Mouse (Mus musculus): Measurements from ENCODE around the gene Pcdh7. TPM values are rescaled to one million over a fixed set of nuclear protein-coding genes. Genes with fewer than 3 reads are reported as not detected.

Gene Pcdh7
- total RNA-seq, 2 experiments from 2014 or later, result 0.19 TPM; not detected in 1

DNA sequence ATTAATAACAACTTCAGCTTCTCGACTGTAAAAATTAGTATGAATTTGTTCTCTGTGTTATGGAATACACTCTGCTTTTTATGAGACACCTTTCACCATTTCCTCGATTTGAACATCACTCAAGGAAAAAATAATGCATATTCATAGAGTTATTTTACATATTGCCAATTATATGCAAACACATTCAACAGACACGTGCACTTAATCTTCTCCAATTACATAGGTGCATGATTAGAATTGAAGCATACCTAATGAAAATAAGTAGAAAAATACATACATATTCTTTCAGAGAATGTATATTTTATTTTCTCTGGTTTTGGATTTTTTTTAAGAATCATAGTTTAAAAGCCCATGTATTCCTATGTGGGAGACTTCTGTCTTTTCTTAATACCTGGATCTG lies 64.8 kb downstream of the Pcdh7 start:
- no peak for ATAC-seq (replicated peaks; ENCODE audit: low FRiP score, poor library complexity, severe bottlenecking)

DNA sequence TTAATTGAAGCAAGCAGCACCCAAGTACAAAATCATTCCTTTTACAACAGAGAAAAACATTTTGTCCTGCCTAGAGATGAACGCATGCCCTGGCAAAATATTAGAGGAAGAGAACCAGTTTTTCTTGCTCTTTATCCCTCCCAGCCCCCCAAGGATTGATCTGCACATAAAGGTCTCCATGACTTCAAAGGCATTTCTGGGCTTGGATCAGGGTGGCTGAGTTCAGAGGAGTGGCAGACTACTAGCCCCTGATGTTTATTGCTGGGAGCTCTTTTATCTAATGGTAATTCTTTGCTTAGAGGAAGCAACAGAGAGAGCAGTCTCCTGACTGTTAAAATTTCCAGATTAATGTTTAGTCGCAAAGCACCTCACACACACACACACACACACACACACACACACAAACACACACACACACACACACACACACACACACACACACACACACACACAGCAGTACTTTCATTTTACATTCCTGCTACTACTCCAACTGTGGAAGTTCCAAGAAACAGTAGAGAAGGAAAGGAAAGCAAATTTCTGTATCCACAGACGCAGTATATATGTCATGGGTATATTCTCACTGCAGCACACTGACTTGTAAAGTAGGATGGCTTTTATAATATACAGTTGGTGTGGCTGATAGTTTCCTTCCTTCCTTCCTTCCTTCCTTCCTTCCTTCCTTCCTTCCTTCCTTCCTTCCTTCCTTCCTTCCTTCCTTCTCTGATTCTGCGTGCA lies 71.2 kb downstream of the Pcdh7 start:
- ATAC-seq (replicated peaks; ENCODE audit: low FRiP score, poor library complexity, severe bottlenecking), result no peak

DNA sequence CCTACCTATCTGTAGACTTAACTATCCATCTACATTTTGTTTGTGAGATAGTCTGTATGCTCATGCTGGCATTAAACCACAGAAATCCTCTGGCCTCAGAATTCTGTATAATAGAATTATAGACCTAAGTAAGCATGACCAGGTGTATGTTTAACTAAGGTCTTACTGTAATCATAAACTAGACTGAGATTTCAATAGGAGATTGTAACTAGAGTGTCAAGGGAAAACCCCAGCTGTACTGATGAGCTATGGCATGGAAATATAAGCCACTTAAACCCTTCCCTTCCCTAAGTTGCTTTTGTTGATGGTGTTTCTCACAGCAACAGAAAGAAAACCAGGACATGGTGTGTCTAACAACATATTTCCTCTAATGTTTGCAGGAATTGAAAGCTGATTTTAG lies 78.6 kb downstream of the Pcdh7 start:
- no peak for ATAC-seq (replicated peaks; ENCODE audit: low FRiP score, poor library complexity, severe bottlenecking)

GRCm38 (mm10) chr5:57797951-57798670 lies 80.3 kb downstream of the Pcdh7 start:
- no peak for ATAC-seq (replicated peaks; ENCODE audit: low FRiP score, poor library complexity, severe bottlenecking)

GRCm38 (mm10) chr5:57803108-57803507 lies 85.3 kb downstream of the Pcdh7 start:
- no peak for ATAC-seq (replicated peaks; ENCODE audit: low FRiP score, poor library complexity, severe bottlenecking)

DNA sequence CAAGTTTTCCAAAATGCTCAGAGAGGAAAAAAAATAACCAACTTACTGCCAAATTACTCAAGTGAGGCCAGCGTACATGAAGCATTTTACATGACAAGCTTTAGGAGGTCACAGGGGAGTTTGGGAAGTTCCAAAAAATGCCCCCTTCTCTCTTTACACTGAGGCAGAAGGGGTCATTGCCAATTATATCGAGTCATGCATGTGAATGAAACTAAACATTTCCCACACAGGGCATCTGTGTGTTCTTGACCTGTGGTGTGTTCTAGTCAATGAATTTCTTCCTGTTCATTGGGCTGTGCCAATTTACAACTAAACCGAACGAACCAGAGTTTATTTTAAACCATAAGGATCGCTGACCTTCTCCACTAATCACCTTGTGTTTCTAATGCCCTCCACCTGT lies 86.1 kb downstream of the Pcdh7 start:
- ATAC-seq (replicated peaks; ENCODE audit: low FRiP score, poor library complexity, severe bottlenecking), result no peak

- no peak for ATAC-seq (replicated peaks; ENCODE audit: low FRiP score, poor library complexity, severe bottlenecking)
Measured at GRCm38 (mm10) chr5:57807350-57807749, 89.6 kb downstream of the Pcdh7 start.

GRCm38 (mm10) chr5:57810641-57811040 lies 92.9 kb downstream of the Pcdh7 start:
- ATAC-seq (replicated peaks; ENCODE audit: low FRiP score, poor library complexity, severe bottlenecking), result no peak

DNA sequence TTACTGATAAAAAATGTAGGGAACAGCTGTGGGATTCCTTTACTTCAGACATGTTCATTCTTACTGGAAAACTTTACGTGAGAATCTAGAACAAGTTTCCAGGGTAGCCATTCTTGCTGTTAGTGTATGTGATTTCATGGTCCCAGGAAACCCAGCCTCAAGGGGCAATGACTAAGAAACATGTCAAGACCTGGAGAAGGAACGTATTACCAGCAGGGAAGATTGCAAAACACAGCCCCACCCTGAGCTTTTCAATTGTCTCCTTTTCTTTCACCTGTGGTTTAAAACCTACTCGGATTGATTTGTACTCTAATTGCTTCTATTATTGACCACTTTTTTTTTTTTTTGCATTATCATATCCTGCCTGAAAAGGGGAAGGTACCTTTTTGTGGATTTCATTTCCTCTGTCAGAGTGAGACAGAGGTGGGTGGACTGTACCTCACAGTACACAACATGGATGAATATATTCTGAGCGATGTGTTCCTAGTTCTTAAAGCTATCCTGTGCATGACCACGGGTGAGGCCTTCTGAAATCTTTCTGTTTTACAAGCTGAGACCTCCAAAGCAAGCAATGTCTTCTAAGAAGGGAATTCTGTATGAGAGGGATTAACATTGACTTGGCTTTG lies 98.3 kb downstream of the Pcdh7 start:
- ATAC-seq (replicated peaks; ENCODE audit: low FRiP score, poor library complexity, severe bottlenecking), result no peak

GRCm38 (mm10) chr5:57819788-57820187 lies 102.0 kb downstream of the Pcdh7 start:
- no peak for ATAC-seq (replicated peaks; ENCODE audit: low FRiP score, poor library complexity, severe bottlenecking)

GRCm38 (mm10) chr5:57821099-57821498 lies 103.3 kb downstream of the Pcdh7 start:
- ATAC-seq (replicated peaks; ENCODE audit: low FRiP score, poor library complexity, severe bottlenecking), result no peak

DNA sequence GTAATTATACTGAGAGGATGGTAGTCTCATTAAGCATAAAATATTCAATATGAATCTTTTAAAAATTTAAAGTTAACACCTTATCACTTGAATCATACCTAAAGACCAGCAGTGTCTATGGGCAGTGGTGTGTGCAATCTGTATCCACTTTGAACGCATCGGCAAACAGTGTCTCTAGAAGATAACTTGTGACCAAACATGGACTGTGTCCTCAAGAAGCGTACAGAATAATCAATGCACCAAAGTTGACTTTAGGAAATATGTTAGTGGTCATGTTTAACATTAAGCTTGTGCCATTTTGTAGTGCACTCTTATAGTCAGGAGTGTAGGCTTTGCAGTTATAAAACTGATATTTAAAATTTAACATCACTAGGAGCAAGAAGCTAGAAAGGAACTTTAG lies 110.7 kb downstream of the Pcdh7 start:
- ATAC-seq (replicated peaks; ENCODE audit: low FRiP score, poor library complexity, severe bottlenecking), result no peak

DNA sequence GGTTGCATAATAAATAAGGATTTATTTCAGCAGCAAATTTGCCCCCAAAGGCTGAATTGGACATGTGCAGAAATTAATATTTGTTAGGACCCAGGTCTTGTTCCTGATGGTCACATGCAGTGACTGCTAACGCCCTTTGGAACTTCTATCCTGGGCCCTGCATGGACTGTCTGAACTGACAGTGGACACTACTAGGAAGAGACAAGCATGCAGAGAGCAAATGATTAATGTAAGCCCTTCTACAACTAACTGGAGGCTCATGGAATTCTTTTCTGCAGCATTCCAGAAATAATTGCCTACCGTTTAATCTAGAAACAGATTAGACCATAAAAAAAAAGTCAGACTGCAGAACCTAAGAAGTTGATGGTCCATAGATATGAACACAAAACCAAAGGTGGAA lies 119.4 kb downstream of the Pcdh7 start:
- no peak for ATAC-seq (replicated peaks; ENCODE audit: low FRiP score, poor library complexity, severe bottlenecking)

- ATAC-seq (replicated peaks; ENCODE audit: low FRiP score, poor library complexity, severe bottlenecking), result no peak
Measured at GRCm38 (mm10) chr5:57841357-57842119, 123.8 kb downstream of the Pcdh7 start.

DNA sequence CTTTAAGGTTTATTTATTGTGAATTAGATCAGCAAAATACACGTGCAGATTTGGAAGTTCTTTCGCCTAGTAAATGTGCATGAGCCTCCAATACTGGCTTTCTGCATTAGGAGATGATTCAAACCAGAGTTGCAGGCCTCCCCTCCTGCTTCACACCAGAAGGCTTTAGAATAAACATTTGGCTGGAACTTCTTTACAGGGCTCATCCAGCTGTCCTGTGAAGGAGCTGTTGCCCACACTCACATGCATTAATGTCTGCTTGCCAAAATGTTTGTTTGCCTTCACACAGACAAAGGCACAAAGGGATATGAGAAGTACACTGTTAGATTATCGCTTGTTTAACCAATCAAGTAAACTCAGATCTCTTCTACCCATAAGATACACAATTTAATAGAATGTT lies 129.7 kb downstream of the Pcdh7 start:
- ATAC-seq (replicated peaks; ENCODE audit: low FRiP score, poor library complexity, severe bottlenecking), result no peak

GRCm38 (mm10) chr5:57850111-57850510 lies 132.3 kb downstream of the Pcdh7 start:
- ATAC-seq (replicated peaks; ENCODE audit: low FRiP score, poor library complexity, severe bottlenecking), result no peak

- ATAC-seq (replicated peaks; ENCODE audit: low FRiP score, poor library complexity, severe bottlenecking), result no peak
Measured at GRCm38 (mm10) chr5:57857316-57857715, 139.5 kb downstream of the Pcdh7 start.

GRCm38 (mm10) chr5:57864254-57864653 lies 146.5 kb downstream of the Pcdh7 start:
- no peak for ATAC-seq (replicated peaks; ENCODE audit: low FRiP score, poor library complexity, severe bottlenecking)

- ATAC-seq (replicated peaks; ENCODE audit: low FRiP score, poor library complexity, severe bottlenecking), result no peak
Measured at GRCm38 (mm10) chr5:57865256-57865655, 147.5 kb downstream of the Pcdh7 start.

DNA sequence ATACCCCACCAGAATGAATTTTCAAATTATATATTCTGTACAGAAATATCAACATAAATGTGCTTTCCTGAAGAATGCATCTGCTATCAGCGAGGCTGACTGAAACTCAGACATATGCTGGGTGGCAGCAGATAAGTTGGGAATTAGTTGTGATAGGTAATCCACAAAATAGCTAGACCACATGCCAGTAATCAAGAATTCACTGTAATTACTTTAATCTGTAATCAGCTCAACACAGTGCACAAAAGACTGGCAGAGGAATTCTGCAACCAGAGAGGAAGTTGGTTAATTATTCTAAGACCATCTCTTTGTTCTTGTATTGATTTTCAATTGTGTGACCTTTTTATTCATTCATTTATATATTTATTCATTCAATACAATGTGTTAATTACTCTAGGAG lies 148.3 kb downstream of the Pcdh7 start:
- no peak for ATAC-seq (replicated peaks; ENCODE audit: low FRiP score, poor library complexity, severe bottlenecking)

All from erythroblast, adult 5-6 weeks (primary cell).